Comparison of ENCODE assay signal across 22 mouse cellular contexts in genomic region chr2:5144446-5144845, GRCm38 (mm10). TPM values are rescaled to one million over a fixed set of nuclear protein-coding genes. Genes with fewer than 3 reads are reported as not detected.
"Had no signal": no experiment of that assay in that cellular context is flagged by ENCODE, and none has a peak within 500 bp of the region (broad histone marks: within the 10 kb centered on the region; RNA-seq: fewer than 3 reads in every experiment).

No protein-coding gene starts in this region.

- H3K9me3 ChIP-seq: liver, embryonic 13.5 days had no signal

- H3K36me3 ChIP-seq: liver, embryonic 13.5 days had no signal

- H3K4me3 ChIP-seq: layer of hippocampus, adult 2 months; liver, embryonic 13.5 days; myocyte had no signal

- H3K4me1 ChIP-seq: liver, embryonic 13.5 days had no signal

- DNase-seq: kidney, adult 2 months; kidney, postnatal 25 days; layer of hippocampus, adult 9-11 months; liver, embryonic 13.5 days; lung, adult 2 months; lung, postnatal 14 days; lung, postnatal 4 days; midbrain, embryonic 14.5 days; right cerebral cortex, adult 18-20 months; right cerebral cortex, postnatal 14 days; right cerebral cortex, postnatal 4 days; thymus, adult 2 months; thymus, postnatal 14 days; thymus, postnatal 4 days had no signal

- H3K4me2 ChIP-seq: liver, embryonic 13.5 days; midbrain, embryonic 11.5 days had no signal

- H3K9ac ChIP-seq: liver, embryonic 13.5 days had no signal

- H3K27ac ChIP-seq: kidney, postnatal 0 days; layer of hippocampus, adult 2 months; liver, embryonic 13.5 days; stomach, postnatal 0 days had no signal

RNA-seq across cellular contexts. Expression of gene Ccdc3, which starts 6.9 kb away (rescaled TPM):
- total RNA-seq: megakaryocyte progenitor cell, adult 5-6 weeks; megakaryocyte-erythroid progenitor cell, adult 5-6 weeks; monocyte, adult 5-6 weeks had no signal
